Mouse (Mus musculus) cerebellum, postnatal 25 days (tissue): ENCODE results near the gene Zmiz1.

ENCODE experiments used
- DNase-seq, 2 experiments: peaks; one replicate each; pipeline ENCODE4 v3.0.0; 2021; ENCODE audit warnings: mixed read lengths in 2 of 2

Zmiz1 gene

GRCm38 (mm10) chr14:25516640-25517591 is 57.9 kb downstream of the Zmiz1 start:
- peak; percentile 63 to 76 for DNase-seq

- DNase-seq: peak in 1 of 2 experiments; percentile 38
Observed at GRCm38 (mm10) chr14:25518645-25519044, 59.7 kb downstream of the Zmiz1 start.

GRCm38 (mm10) chr14:25519656-25520055 is 60.7 kb downstream of the Zmiz1 start:
- DNase-seq: peak; percentile 92 to 94

DNA sequence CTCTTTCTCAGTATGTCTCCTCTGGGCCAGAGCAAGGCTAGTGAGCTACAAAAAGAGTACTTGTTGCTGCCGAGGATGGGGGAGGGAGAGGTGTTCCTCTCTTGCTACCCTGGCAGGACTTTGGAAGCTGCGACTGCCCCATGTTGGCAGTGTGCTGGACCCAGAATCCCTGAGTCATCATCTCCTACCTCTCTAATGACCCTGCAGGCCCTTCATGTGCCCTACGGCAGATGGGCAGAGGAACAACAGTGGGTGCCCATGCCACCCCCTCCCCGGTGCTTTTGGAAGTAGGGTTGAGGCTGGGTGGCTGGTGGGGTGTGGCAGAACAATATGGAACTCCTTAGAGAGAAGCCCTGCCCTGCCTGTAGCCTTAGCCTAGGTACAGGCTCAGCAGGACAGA is 61.6 kb downstream of the Zmiz1 start:
- DNase-seq: peak in 1 of 2 experiments; percentile 68

- peak in 1 of 2 experiments; percentile 61 for DNase-seq
Observed at GRCm38 (mm10) chr14:25520991-25521390, 62.0 kb downstream of the Zmiz1 start.

GRCm38 (mm10) chr14:25521500-25521899 is 62.5 kb downstream of the Zmiz1 start:
- peak in 1 of 2 experiments; percentile 56 for DNase-seq

- no peak for DNase-seq
Observed at GRCm38 (mm10) chr14:25522415-25522814, 63.4 kb downstream of the Zmiz1 start.

GRCm38 (mm10) chr14:25523230-25524110 is 64.5 kb downstream of the Zmiz1 start:
- DNase-seq: peak in 1 of 2 experiments; percentile 43

DNA sequence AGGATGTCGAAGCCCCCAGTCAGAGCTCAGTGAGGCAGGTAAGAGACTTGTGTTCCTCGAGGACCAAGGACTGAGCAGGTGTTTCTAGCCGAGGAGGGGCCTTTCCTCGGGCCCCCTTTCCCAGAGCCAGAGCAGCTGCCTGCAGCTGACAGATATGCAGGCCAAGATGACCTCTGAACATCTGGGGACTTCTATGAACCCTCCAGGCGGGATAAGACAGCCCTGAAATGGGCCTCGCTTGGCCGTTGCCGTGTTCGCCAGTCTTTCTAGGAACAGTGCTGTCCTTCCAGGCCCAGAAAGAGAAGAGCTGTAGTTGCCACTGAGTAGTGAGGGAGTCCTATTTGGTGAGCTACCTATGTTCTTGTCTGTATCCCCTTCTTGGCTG is 65.1 kb downstream of the Zmiz1 start:
- DNase-seq: no peak

DNA sequence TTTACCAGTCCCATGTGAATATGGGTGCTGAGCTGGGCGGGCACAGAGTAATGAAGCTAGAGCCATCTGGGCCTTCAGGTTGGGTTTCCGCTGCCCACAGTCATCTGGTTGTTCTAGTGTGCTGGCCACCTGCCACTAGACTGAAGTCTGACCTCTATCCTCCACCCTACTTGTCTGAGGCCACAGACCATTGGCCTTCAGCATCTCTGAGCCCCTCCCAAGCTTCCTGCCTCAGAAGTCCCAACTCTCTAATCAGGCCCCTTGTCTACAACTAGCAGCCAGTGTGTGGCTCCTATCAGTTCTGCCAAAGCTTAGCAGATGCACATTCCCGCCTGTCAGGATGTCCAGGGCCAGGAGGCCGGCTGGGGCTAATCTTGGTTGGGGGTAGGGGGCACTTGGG is 65.9 kb downstream of the Zmiz1 start:
- DNase-seq: peak in 1 of 2 experiments; percentile 46

GRCm38 (mm10) chr14:25525729-25526128 is 66.7 kb downstream of the Zmiz1 start:
- no peak for DNase-seq

DNA sequence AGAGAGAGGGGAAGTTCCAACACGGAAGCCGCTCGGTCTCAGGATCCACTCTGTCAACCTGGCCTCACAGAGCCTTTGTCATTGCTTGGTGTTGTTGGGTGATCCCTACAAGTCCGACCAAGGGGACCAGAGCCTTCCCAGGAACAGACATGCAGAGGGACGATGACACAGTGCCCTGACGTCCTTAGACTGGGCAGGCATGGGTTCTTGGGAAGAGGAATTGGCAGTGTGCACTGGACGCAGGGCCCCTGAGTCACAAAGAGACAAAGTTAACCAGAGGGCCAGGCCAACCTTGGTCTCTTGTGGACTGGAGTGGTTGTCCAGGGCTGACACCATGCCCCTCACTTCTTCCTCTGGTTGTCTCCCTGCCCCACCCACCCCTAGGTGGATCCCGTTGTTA is 67.9 kb downstream of the Zmiz1 start:
- no peak for DNase-seq

GRCm38 (mm10) chr14:25527321-25527720 is 68.3 kb downstream of the Zmiz1 start:
- peak; percentile 68 to 76 for DNase-seq

DNA sequence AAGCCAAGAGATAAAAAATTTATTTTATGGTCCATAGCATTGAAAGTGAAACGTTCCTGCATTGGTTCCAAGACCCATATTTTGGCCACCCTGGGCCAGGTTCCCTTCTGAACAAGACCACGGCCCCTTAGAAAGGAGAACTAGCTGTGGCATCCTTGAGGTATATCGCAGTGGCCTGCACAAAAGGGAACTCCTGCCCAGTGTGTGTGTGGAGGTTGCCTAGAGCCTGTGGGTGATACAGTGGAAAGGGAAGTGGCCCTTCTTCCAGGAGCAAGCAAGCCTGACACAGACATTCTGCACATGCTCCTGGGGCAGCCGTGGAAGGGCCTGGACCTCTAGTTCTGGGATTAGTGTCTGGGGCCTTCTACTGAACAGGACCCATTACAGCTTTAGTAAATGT is 71.4 kb downstream of the Zmiz1 start:
- no peak for DNase-seq

DNA sequence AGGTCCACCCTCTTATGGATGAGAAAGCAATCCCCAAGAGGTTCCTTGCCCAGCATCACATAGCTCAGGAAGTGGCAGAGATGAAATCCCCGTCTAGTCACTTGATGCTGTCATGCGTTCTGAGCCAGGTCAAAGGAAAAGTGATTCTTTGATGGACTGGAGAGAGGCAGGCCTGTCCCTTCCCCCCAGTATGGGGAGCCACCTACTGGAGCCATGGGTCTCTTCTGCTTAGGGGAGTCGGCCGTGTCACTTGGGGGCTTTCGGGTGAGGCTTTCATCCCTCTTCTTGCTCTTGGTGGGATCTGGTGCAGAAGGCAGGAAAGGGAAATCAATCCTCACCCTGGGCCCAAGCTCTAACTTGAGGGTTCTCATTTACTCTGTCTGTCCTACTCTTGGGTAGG is 71.8 kb downstream of the Zmiz1 start:
- no peak for DNase-seq

- no peak for DNase-seq
Observed at GRCm38 (mm10) chr14:25533010-25533409, 74.0 kb downstream of the Zmiz1 start.

- DNase-seq: no peak
Observed at GRCm38 (mm10) chr14:25533631-25534395, 74.8 kb downstream of the Zmiz1 start.

GRCm38 (mm10) chr14:25534396-25534769 is 75.4 kb downstream of the Zmiz1 start:
- DNase-seq: no peak

DNA sequence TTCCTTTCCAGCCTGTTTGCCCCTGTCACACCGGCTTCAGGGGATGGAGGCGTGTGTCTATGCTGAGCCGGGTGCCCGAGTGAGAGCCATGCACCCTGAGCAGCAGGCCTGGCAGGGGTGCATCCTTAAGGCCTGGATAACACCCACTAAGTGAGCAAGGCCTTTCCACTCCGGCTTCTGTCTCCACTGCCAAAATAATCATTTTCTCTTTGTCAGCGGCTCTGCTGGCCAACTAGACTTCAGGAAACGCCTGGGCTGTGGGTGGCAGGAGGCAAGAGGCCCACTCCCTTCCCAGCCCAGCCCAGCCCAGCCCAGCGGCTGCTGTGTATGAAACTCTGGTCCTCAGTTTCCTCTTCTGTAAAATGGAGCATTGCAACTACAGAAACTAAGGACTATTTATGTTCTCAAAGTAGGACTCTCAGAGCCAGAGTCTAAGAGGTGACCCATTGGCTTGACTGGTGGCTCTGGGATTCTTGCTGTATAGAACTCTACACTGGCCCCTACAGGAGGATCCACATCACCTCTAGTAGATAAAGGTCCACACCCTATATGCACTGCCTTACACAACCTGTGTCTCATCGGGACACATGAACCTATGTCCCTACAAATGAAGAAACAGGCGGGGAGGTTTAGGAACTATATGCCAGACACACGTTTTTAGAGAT is 76.1 kb downstream of the Zmiz1 start:
- no peak for DNase-seq

GRCm38 (mm10) chr14:25535583-25535943 is 76.6 kb downstream of the Zmiz1 start:
- peak; percentile 70 to 75 for DNase-seq

DNA sequence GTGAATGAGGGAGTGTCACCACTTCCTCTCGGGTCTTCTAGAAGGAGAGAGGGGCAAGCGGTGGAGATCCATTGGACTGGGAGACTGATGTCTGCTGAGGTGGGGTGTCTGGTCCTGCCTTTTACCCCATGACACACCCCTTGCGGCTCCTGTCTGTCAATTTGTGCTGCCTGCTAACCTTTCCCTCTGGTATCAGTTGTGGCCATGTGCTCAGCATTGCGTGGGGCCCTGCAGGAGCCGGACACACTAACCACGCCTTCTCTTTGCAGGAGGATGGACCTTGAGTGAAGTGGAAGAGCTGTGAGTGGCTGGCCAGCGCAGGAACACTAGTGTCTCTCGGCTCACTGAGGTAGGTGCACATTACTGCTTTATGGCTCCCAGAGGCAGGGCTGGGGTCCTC is 77.5 kb downstream of the Zmiz1 start:
- DNase-seq: no peak

DNA sequence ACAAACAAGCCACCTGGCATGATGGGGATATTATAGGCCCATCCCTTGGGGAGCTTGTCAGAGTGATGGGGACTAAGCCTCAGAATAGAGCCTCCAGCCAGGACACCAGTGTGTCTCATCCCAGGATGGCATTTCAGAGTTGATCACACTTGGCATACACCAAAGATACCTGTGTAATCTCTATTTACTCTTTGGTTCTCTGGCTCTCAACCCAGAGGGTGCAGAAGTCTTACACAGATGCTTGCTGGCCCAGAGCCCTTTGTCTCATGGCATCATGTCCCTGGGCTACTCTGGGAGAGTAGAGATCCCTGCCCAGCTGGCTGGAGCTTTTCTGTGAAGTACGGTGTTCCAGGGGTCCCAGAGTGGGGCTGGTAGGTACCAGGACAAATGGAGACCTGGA is 78.4 kb downstream of the Zmiz1 start:
- DNase-seq: no peak
